Mouse (Mus musculus) CD4-positive naive resting alpha-beta T cell, adult 57 days (primary cell): Measurements from ENCODE around the gene Clmn. TPM values are rescaled to one million over a fixed set of nuclear protein-coding genes. Genes with fewer than 3 reads are reported as not detected.

Experiments
- total RNA-seq: library from RNA; stranded (reverse); gene quantifications from one replicate; pipeline ENCODE4 v1.2.4, GENCODE M21; 2023

Gene Clmn
- 0.12 TPM for total RNA-seq

DNA sequence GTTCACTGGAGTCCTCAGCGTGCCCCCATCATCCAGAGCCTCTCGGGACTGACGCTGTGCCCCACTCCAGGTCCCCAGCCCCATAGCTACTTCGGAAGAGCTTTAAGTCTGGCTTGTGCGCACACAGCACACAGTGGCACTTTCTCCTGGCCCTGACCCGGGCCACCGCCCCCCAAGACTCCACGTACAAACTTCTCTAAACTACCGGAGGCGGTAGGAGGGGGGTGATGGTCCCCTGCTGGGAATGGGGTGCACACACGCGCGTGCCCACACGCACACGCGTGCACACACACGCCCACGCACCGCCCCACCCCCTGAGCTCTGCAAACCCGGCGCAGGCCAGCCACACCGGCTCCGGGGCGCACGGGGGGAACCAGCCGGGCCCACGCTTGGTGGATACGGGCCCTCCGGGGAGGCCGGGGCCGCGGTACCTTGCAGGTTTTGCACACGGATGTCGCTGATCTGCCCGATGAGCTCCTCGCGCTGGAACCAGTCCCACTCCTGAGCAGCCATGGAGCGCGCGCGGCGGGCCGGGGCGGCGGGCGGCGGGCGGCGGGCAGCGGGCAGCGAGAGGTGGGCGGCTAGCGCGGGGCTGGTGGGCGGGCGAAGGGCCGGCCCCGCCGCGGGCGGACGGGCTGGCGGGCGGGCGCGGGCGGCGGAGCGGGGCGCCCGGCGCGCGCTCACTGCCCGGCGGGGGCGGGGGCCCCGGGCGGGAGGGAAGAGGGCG, at the start of gene Clmn:
Clmn (minus strand) TSS at position 638 of the 727 bp plus-strand sequence.

DNA sequence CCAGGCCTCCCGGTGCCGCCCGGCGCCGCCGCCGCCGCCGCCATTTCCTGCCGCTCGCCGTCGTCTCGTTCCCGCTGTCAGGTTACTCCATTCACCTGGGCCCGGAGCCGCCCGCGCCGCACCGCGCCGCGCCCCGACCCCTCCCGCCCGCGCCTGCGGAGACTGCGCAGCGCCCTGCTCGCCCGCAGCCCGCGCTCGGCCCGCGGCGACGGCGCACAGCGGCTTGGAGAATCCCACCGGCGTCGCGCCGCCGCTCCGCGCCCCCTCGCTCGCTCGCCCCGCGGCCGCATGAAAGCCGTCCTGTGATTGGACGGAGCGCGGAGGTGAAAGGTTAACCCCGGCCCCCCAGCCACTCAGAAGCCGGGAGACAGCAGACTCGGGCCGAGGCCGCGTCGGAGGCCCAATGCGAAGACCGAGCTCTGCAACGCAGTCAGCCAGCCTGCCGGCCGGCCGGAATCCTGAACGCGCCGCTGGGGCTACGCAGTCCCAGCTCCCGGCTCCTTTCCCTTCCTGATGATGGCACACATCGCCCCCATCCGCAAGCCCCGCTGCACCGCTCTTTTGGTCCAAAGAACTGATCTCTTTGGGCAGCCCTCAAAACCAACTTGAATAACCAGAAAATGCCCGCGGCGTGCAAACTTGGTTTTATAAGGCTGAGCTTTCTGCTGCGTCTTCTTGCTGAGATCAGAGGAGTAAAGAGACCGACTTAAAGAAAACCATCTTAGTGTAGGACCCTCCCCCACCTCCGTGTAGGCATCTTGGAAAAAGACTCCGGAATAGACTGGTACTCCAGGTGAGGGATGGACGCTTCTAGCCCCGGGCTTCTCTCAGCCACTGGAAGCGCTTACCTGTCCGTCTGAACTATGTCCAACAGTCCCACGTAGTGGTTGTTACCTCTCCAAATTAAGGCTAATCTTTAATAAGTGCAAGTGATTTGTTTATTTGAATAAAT, 112.8 kb downstream of the Clmn start, which contains the start of gene Dicer1:
Dicer1 (minus strand) TSS at position 139 of the 952 bp plus-strand sequence.

Other genes with a start within 250 kb of the Clmn start
- 106 TPM for gene Dicer1, start 113.1 kb downstream of the Clmn start, total RNA-seq
- gene Syne3, start 144.7 kb upstream of the Clmn start, total RNA-seq, result 8.1 TPM
- 30.7 TPM for gene Glrx5, start 167.6 kb upstream of the Clmn start, total RNA-seq